Comparison of ENCODE assay signal across 8 mouse cellular contexts in genomic region chr14:52338751-52339511, GRCm38 (mm10). TPM values are rescaled to one million over a fixed set of nuclear protein-coding genes. Genes with fewer than 3 reads are reported as not detected.
DNase-seq lines count a peak whose midpoint lies in the region; ATAC-seq and TF ChIP-seq lines count a peak whose summit lies in the region.

No protein-coding gene starts in this region.

- no peaks in the 10 kb centered on the region for H3K36me3 ChIP-seq in CH12.LX (replicated peaks in 1 of 2; ENCODE audit: control insufficient read depth in 1 of 2, insufficient read depth in 1 of 2, low read length in 1 of 2)
- no peaks in the 10 kb centered on the region for H3K36me3 ChIP-seq in heart, embryonic 16.5 days (ENCODE audit: control insufficient read depth, insufficient read depth)
- no peaks in the 10 kb centered on the region for H3K36me3 ChIP-seq in liver, embryonic 11.5 days (ENCODE audit: control insufficient read depth, insufficient read depth, low read length)
- no peaks in the 10 kb centered on the region for H3K36me3 ChIP-seq in neural tube, embryonic 11.5 days (ENCODE audit: control insufficient read depth, insufficient read depth, low read length)

- dilution Hi-C loops in CH12.LX (cut with MboI; ENCODE audit: extremely low pct_ligation_motif_present, extremely low pct_unique_long_range_greater_than_20kb, low sequenced_read_pairs): no loop called here

- no peak for TF ChIP-seq POLR2A in CH12.LX (IDR thresholded peaks at IDR 0.05; ENCODE audit: low read depth, low read length)
- no peak for TF ChIP-seq POLR2A in embryonic fibroblast, embryonic 13.5 days (IDR thresholded peaks at IDR 0.05; ENCODE audit: low read depth, low read length)

- 28% methylated on average over 21 of the region's 21 CpGs for WGBS in heart, embryonic 16.5 days
- 26% methylated on average over 21 of the region's 21 CpGs for WGBS in liver, embryonic 11.5 days
- 30% methylated on average over 21 of the region's 21 CpGs for WGBS in neural tube, embryonic 11.5 days

- H3K27me3 ChIP-seq in CH12.LX (replicated peaks): peaks cover 6% of the 10 kb centered on the region
- H3K27me3 ChIP-seq in heart, embryonic 16.5 days (ENCODE audit: control insufficient read depth, insufficient read depth, low read length): peaks cover 4% of the 10 kb centered on the region; the same call in 1 of the 2 replicates
- H3K27me3 ChIP-seq in liver, embryonic 11.5 days (replicated peaks; ENCODE audit: control insufficient read depth, insufficient read depth, low read length): no peaks in the 10 kb centered on the region
- no peaks in the 10 kb centered on the region for H3K27me3 ChIP-seq in neural tube, embryonic 11.5 days (ENCODE audit: control insufficient read depth, insufficient read depth, low read length)

- DNase-seq in CH12.LX (ENCODE audit: extremely low read depth): peak; percentile 79
- DNase-seq in brain, adult 2 months (ENCODE audit: low read depth, low spot score): peak; percentile 92
- peak; percentile 81 for DNase-seq in kidney, postnatal 14 days
- peak; percentile 37 for DNase-seq in liver, embryonic 11.5 days (ENCODE audit: low spot score)
- DNase-seq in neural tube, embryonic 11.5 days (ENCODE audit: low spot score): peak; percentile 60
- DNase-seq in thymus, postnatal 0 days (ENCODE audit: low spot score): peak; percentile 85

- in situ Hi-C loops in CH12.LX (cut with MboI; ENCODE audit: low pct_ligation_motif_present, low pct_unique_long_range_greater_than_20kb, low sequenced_read_pairs): loop anchor here (5.0 to 25.0 kb wide), 4 partner anchors 42 to 427 kb away; partner anchors contain the start of genes Ndrg2, Rnase13, Supt16 and Tppp2

- no peaks in the 10 kb centered on the region for H3K79me2 ChIP-seq in CH12.LX (replicated peaks; ENCODE audit: control insufficient read depth, extremely low read depth, insufficient read depth, poor library complexity, severe bottlenecking)

- no peak overlapping the region for H3K9ac ChIP-seq in CH12.LX (ENCODE audit: insufficient read depth, low read depth)
- H3K9ac ChIP-seq in heart, embryonic 16.5 days (ENCODE audit: low read length): no peak overlapping the region
- no peak overlapping the region for H3K9ac ChIP-seq in liver, embryonic 11.5 days (ENCODE audit: low read depth, low read length)
- H3K9ac ChIP-seq in neural tube, embryonic 11.5 days (ENCODE audit: low read length): no peak overlapping the region; the same call in 1 of the 2 replicates

- peak overlapping the region; percentile 42 for H3K4me2 ChIP-seq in CH12.LX (ENCODE audit: insufficient read depth, low read depth, poor library complexity, severe bottlenecking)
- H3K4me2 ChIP-seq in heart, embryonic 16.5 days (ENCODE audit: low read depth, low read length): peak overlapping the region; percentile 35; the same call in 1 of the 2 replicates
- H3K4me2 ChIP-seq in liver, embryonic 11.5 days: peak overlapping the region; percentile 3; the same call in 1 of the 2 replicates
- peak overlapping the region; percentile 30; the same call in 1 of the 2 replicates for H3K4me2 ChIP-seq in neural tube, embryonic 11.5 days (ENCODE audit: low read depth)

- H3K9me3 ChIP-seq in CH12.LX (replicated peaks; ENCODE audit: low read length): no peaks in the 10 kb centered on the region
- H3K9me3 ChIP-seq in heart, embryonic 16.5 days (replicated peaks; ENCODE audit: control insufficient read depth, low read length): no peaks in the 10 kb centered on the region
- no peaks in the 10 kb centered on the region for H3K9me3 ChIP-seq in liver, embryonic 11.5 days (ENCODE audit: control insufficient read depth, low read length)
- no peaks in the 10 kb centered on the region for H3K9me3 ChIP-seq in neural tube, embryonic 11.5 days (ENCODE audit: control insufficient read depth, low read length)

- no peak; the same call in none of the 2 replicates for TF ChIP-seq RAD21 in CH12.LX (IDR thresholded peaks at IDR 0.05; ENCODE audit: low read depth, low read length)

- H3K4me3 ChIP-seq in CH12.LX (replicated peaks in 1 of 3; ENCODE audit: low read depth in 2 of 3, low read length in 2 of 3, poor library complexity in 1 of 3): no peak overlapping the region
- no peak overlapping the region for H3K4me3 ChIP-seq in embryonic fibroblast, embryonic 13.5 days (ENCODE audit: insufficient read depth, low read length)
- peak overlapping the region; percentile 16; the same call in 1 of the 2 replicates for H3K4me3 ChIP-seq in heart, embryonic 16.5 days (ENCODE audit: low read length)
- no peak overlapping the region for H3K4me3 ChIP-seq in liver, embryonic 11.5 days (ENCODE audit: low read depth, low read length)
- no peak overlapping the region for H3K4me3 ChIP-seq in neural tube, embryonic 11.5 days (ENCODE audit: low read depth, low read length)

- no peak for ATAC-seq in heart, embryonic 16.5 days (replicated peaks; ENCODE audit: extremely low read depth, insufficient read depth, low FRiP score)
- ATAC-seq in liver, embryonic 11.5 days (replicated peaks; ENCODE audit: low FRiP score): peak; percentile 71
- ATAC-seq in neural tube, embryonic 11.5 days (ENCODE audit: insufficient read depth, low FRiP score, low TSS enrichment): no peak; the same call in 1 of the 2 replicates

- no peak overlapping the region for H3K27ac ChIP-seq in CH12.LX (ENCODE audit: insufficient read depth, low read depth)
- H3K27ac ChIP-seq in embryonic fibroblast, embryonic 13.5 days (ENCODE audit: insufficient read depth, low read length): no peak overlapping the region
- no peak overlapping the region for H3K27ac ChIP-seq in heart, embryonic 16.5 days (ENCODE audit: low read length)
- no peak overlapping the region for H3K27ac ChIP-seq in liver, embryonic 11.5 days (ENCODE audit: low read depth, low read length)
- no peak overlapping the region for H3K27ac ChIP-seq in neural tube, embryonic 11.5 days (ENCODE audit: low read depth, low read length)

- H3K4me1 ChIP-seq in CH12.LX (ENCODE audit: control insufficient read depth in 1 of 2, insufficient read depth in 2 of 2): peaks cover 5 to 14% of the 10 kb centered on the region in 2 experiments
- no peaks in the 10 kb centered on the region for H3K4me1 ChIP-seq in embryonic fibroblast, embryonic 13.5 days (ENCODE audit: control insufficient read depth, insufficient read depth, low read length)
- no peaks in the 10 kb centered on the region for H3K4me1 ChIP-seq in heart, embryonic 16.5 days (ENCODE audit: control insufficient read depth, insufficient read depth, low read length)
- peaks cover 3% of the 10 kb centered on the region; the same call in 1 of the 2 replicates for H3K4me1 ChIP-seq in liver, embryonic 11.5 days (replicated peaks; ENCODE audit: control insufficient read depth, insufficient read depth, low read length)
- no peaks in the 10 kb centered on the region for H3K4me1 ChIP-seq in neural tube, embryonic 11.5 days (ENCODE audit: control insufficient read depth, insufficient read depth, low read length)

- no peak for TF ChIP-seq EP300 in CH12.LX (IDR thresholded peaks at IDR 0.05; ENCODE audit: low read length)

- peak; percentile 79 to 95 for TF ChIP-seq CTCF in CH12.LX (conservative IDR thresholded peaks at IDR 0.05 in 1 of 2, IDR thresholded peaks at IDR 0.05 in 1 of 2; ENCODE audit: low read depth in 2 of 2, low read length in 2 of 2)
- TF ChIP-seq CTCF in embryonic fibroblast, embryonic 13.5 days (IDR thresholded peaks at IDR 0.05; ENCODE audit: borderline replicate concordance, insufficient read depth, low read length): peak; percentile 66; the same call in 1 of the 2 replicates

RNA-seq across cellular contexts. Expression of gene Sall2, which starts 10.4 kb away (rescaled TPM):
- total RNA-seq in CH12.LX (2012; rRNA removed) (1.3 and 1.5 TPM in 2 replicates), CH12.LX (2014; rRNA removed) (0.16 and 0.19 TPM in 2 replicates)
- polyA plus RNA-seq in CH12.LX (2012; ENCODE audit: insufficient read length, low read depth): 0.40 and 0.60 TPM in 2 replicates
- polyA plus RNA-seq in embryonic fibroblast, embryonic 13.5 days (2011; ENCODE audit: insufficient read length, low read depth, missing spikeins): 12.1 and 15.6 TPM in 2 replicates
- polyA plus RNA-seq in heart, embryonic 16.5 days (2015; fragmentation: Nextera tagmentation; extraction: Ambion mirVana): 5.1 and 5.6 TPM in 2 replicates
- polyA plus RNA-seq in liver, embryonic 11.5 days (2014; fragmentation: Nextera tagmentation; extraction: Ambion mirVana): 9.8 and 11.6 TPM in 2 replicates
- 51.9 and 54.5 TPM in 2 replicates for polyA plus RNA-seq in neural tube, embryonic 11.5 days (2014; fragmentation: Nextera tagmentation; extraction: Ambion mirVana)
- polyA plus RNA-seq in thymus, postnatal 0 days (2015; fragmentation: Nextera tagmentation; extraction: Ambion mirVana): 6.2 and 7.3 TPM in 2 replicates

RNA-seq across cellular contexts. Expression of gene Olfr1513, which starts 17.3 kb away (rescaled TPM):
- total RNA-seq in CH12.LX (2012; rRNA removed) (not detected in 2 replicates), CH12.LX (2014; rRNA removed) (not detected in 2 replicates)
- not detected in 2 replicates for polyA plus RNA-seq in CH12.LX (2012; ENCODE audit: insufficient read length, low read depth)
- not detected in 2 replicates for polyA plus RNA-seq in embryonic fibroblast, embryonic 13.5 days (2011; ENCODE audit: insufficient read length, low read depth, missing spikeins)
- polyA plus RNA-seq in heart, embryonic 16.5 days (2015; fragmentation: Nextera tagmentation; extraction: Ambion mirVana): not detected in 2 replicates
- not detected in 2 replicates for polyA plus RNA-seq in liver, embryonic 11.5 days (2014; fragmentation: Nextera tagmentation; extraction: Ambion mirVana)
- 0.48 TPM in 1 of 2 replicates, not detected in the other for polyA plus RNA-seq in neural tube, embryonic 11.5 days (2014; fragmentation: Nextera tagmentation; extraction: Ambion mirVana)
- not detected in 2 replicates for polyA plus RNA-seq in thymus, postnatal 0 days (2015; fragmentation: Nextera tagmentation; extraction: Ambion mirVana)

RNA-seq across cellular contexts. Expression of gene Mettl3, which starts 34.0 kb away (rescaled TPM):
- total RNA-seq in CH12.LX (2012; rRNA removed): 41.6 and 51.5 TPM in 2 replicates
- 42.7 and 47.0 TPM in 2 replicates for total RNA-seq in CH12.LX (2014; rRNA removed)
- polyA plus RNA-seq in CH12.LX (2012; ENCODE audit: insufficient read length, low read depth): 47.4 and 49.5 TPM in 2 replicates
- 49.1 and 49.4 TPM in 2 replicates for polyA plus RNA-seq in embryonic fibroblast, embryonic 13.5 days (2011; ENCODE audit: insufficient read length, low read depth, missing spikeins)
- polyA plus RNA-seq in heart, embryonic 16.5 days (2015; fragmentation: Nextera tagmentation; extraction: Ambion mirVana): 28.1 and 28.7 TPM in 2 replicates
- 44.7 and 52.2 TPM in 2 replicates for polyA plus RNA-seq in liver, embryonic 11.5 days (2014; fragmentation: Nextera tagmentation; extraction: Ambion mirVana)
- 47.1 and 54.6 TPM in 2 replicates for polyA plus RNA-seq in neural tube, embryonic 11.5 days (2014; fragmentation: Nextera tagmentation; extraction: Ambion mirVana)
- 33.9 and 37.6 TPM in 2 replicates for polyA plus RNA-seq in thymus, postnatal 0 days (2015; fragmentation: Nextera tagmentation; extraction: Ambion mirVana)

RNA-seq across cellular contexts. Expression of gene Olfr1512, which starts 40.0 kb away (rescaled TPM):
- total RNA-seq in CH12.LX (2012; rRNA removed) (not detected in 2 replicates), CH12.LX (2014; rRNA removed) (not detected in 2 replicates)
- polyA plus RNA-seq in CH12.LX (2012; ENCODE audit: insufficient read length, low read depth): not detected in 2 replicates
- not detected in 2 replicates for polyA plus RNA-seq in embryonic fibroblast, embryonic 13.5 days (2011; ENCODE audit: insufficient read length, low read depth, missing spikeins)
- not detected in 2 replicates for polyA plus RNA-seq in heart, embryonic 16.5 days (2015; fragmentation: Nextera tagmentation; extraction: Ambion mirVana)
- polyA plus RNA-seq in liver, embryonic 11.5 days (2014; fragmentation: Nextera tagmentation; extraction: Ambion mirVana): not detected in 2 replicates
- not detected in 2 replicates for polyA plus RNA-seq in neural tube, embryonic 11.5 days (2014; fragmentation: Nextera tagmentation; extraction: Ambion mirVana)
- polyA plus RNA-seq in thymus, postnatal 0 days (2015; fragmentation: Nextera tagmentation; extraction: Ambion mirVana): not detected in 2 replicates

RNA-seq across cellular contexts. Expression of gene Olfr1511, which starts 58.2 kb away (rescaled TPM):
- total RNA-seq in CH12.LX (2012; rRNA removed): not detected in 2 replicates
- total RNA-seq in CH12.LX (2014; rRNA removed): not detected in 2 replicates
- not detected in 2 replicates for polyA plus RNA-seq in CH12.LX (2012; ENCODE audit: insufficient read length, low read depth)
- not detected in 2 replicates for polyA plus RNA-seq in embryonic fibroblast, embryonic 13.5 days (2011; ENCODE audit: insufficient read length, low read depth, missing spikeins)
- polyA plus RNA-seq in heart, embryonic 16.5 days (2015; fragmentation: Nextera tagmentation; extraction: Ambion mirVana): not detected in 2 replicates
- polyA plus RNA-seq in liver, embryonic 11.5 days (2014; fragmentation: Nextera tagmentation; extraction: Ambion mirVana): not detected in 2 replicates
- not detected in 2 replicates for polyA plus RNA-seq in neural tube, embryonic 11.5 days (2014; fragmentation: Nextera tagmentation; extraction: Ambion mirVana)
- not detected in 2 replicates for polyA plus RNA-seq in thymus, postnatal 0 days (2015; fragmentation: Nextera tagmentation; extraction: Ambion mirVana)

Comparison
In these comparisons a context has a peak if more than half of its experiments do, and no peak if none do; other contexts are left out.
1. DNase-seq: peak in every context shown above with its lines; median percentile 92 in brain, adult 2 months; 85 in thymus, postnatal 0 days; 81 in kidney, postnatal 14 days; 79 in CH12.LX; 60 in neural tube, embryonic 11.5 days; 37 in liver, embryonic 11.5 days.